Mouse (Mus musculus) stomach, postnatal 0 days (tissue): ENCODE data around the gene Sbpl. TPM values are rescaled to one million over a fixed set of nuclear protein-coding genes. Genes with fewer than 3 reads are reported as not detected.

Experiments
- ATAC-seq: fragments of 200-750 bp; cut with Nextera tagmentation; 2 replicates; pipeline ENCODE4 v1.8.0; 2017; ENCODE audit not compliant: low FRiP score, low TSS enrichment
- DNase-seq: peaks from one replicate; pipeline ENCODE4 v3.0.0-alpha.2; 2016; ENCODE audit warnings: low spot score
- H3K27ac ChIP-seq: fragments of 300-500 bp; sonication (generic); replicated peaks from 2 replicates; pipeline ENCODE4 v1.5.1; 2014; ENCODE audit warnings: mild to moderate bottlenecking, control low read depth
- H3K27me3 ChIP-seq: fragments of 300-500 bp; sonication (generic); 2 replicates; pipeline ENCODE4 v1.6.1; 2014; ENCODE audit warnings: low read length; ENCODE audit not compliant: control insufficient read depth, insufficient read depth
- H3K36me3 ChIP-seq: fragments of 300-500 bp; sonication (generic); 2 replicates; pipeline ENCODE4 v1.6.1; 2014; ENCODE audit warnings: low read length, mixed read lengths; ENCODE audit not compliant: control insufficient read depth, insufficient read depth
- H3K4me1 ChIP-seq: fragments of 300-500 bp; sonication (generic); replicated peaks from 2 replicates; pipeline ENCODE4 v1.6.1; 2014; ENCODE audit warnings: antibody characterized with exemption; ENCODE audit not compliant: control insufficient read depth, insufficient read depth
- H3K4me2 ChIP-seq: fragments of 300-500 bp; sonication (generic); replicated peaks from 2 replicates; pipeline ENCODE4 v1.6.1; 2014; ENCODE audit warnings: low read depth, mild to moderate bottlenecking, control low read depth, moderate library complexity
- H3K4me3 ChIP-seq: fragments of 300-500 bp; sonication (generic); 2 replicates; pipeline ENCODE4 v1.5.1; 2014; ENCODE audit warnings: low read depth, low read length, control low read depth
- H3K9ac ChIP-seq: fragments of 300-500 bp; sonication (generic); 2 replicates; pipeline ENCODE4 v1.6.1; 2014; ENCODE audit warnings: mild to moderate bottlenecking, low read length, control low read depth, mixed read lengths
- H3K9me3 ChIP-seq: fragments of 300-500 bp; sonication (generic); 2 replicates; pipeline ENCODE4 v1.6.1; 2016; ENCODE audit warnings: low read length; ENCODE audit not compliant: control insufficient read depth
- CTCF ChIP-seq: IDR thresholded peaks from 2 replicates; pipeline ENCODE4 v1.5.1; 2016; ENCODE audit warnings: antibody characterized with exemption, low read depth, mild to moderate bottlenecking, moderate library complexity
- EP300 ChIP-seq: optimal IDR thresholded peaks from 2 replicates; pipeline ENCODE3; 2016; ENCODE audit warnings: antibody characterized with exemption
- WGBS: fragments of 180-500 bp; shearing (Covaris S2); extraction: QIAGEN DNeasy Blood & Tissue Kit; methylation state at CpG from one replicate; pipeline ENCODE4 v1.1.7; 2014; 5-methylcytosine and 5-hydroxymethylcytosine counted together
- polyA plus RNA-seq: library from polyadenylated mRNA; unstranded; fragments of >200 nt; fragmentation: Nextera tagmentation; extraction: Ambion mirVana; gene quantifications from 2 replicates; pipeline ENCODE4 v1.2.1, GENCODE M21; 2015

Sbpl gene
- not detected in 2 replicates for polyA plus RNA-seq

DNA sequence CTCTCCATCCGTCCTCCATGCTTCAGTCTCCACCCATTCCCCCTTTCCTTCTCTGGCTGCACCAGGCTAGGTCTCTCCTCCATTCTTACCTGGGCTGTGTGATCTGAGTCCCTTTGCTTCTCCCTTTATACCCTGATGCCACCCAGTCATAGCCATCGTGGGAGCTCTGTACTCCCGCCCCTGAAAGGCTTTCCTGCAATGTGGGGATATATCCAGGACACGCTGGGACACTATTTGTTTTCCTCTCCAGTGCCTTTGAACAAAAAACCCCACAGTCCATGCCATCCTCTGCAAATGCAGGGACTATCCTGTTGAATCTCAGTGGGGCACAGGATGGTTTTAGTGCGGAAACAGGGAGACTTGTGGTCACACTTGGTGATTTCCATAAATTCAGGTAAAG is at the start of gene Sbpl:
Gene Sbpl, minus strand, starts transcription at position 101 of the 400 bp plus-strand sequence.
- no peak within 1 kb of the TSS for H3K4me2 ChIP-seq
- H3K27ac ChIP-seq = no peak within 1 kb of the TSS
- WGBS = 77% methylated on average over 5 of the region's 5 CpGs
- H3K27me3 ChIP-seq = no peaks in the 10 kb centered on the region
- no peak within 1 kb of the TSS for H3K4me3 ChIP-seq
- no peak within 1 kb of the TSS for H3K9ac ChIP-seq
- H3K36me3 ChIP-seq = no peaks in the 10 kb centered on the region
- DNase-seq = no peak
- no peak for ATAC-seq
- TF ChIP-seq EP300 (no peak), CTCF (no peak)
- no peaks in the 10 kb centered on the region for H3K9me3 ChIP-seq
- no peaks in the 10 kb centered on the region for H3K4me1 ChIP-seq

DNA sequence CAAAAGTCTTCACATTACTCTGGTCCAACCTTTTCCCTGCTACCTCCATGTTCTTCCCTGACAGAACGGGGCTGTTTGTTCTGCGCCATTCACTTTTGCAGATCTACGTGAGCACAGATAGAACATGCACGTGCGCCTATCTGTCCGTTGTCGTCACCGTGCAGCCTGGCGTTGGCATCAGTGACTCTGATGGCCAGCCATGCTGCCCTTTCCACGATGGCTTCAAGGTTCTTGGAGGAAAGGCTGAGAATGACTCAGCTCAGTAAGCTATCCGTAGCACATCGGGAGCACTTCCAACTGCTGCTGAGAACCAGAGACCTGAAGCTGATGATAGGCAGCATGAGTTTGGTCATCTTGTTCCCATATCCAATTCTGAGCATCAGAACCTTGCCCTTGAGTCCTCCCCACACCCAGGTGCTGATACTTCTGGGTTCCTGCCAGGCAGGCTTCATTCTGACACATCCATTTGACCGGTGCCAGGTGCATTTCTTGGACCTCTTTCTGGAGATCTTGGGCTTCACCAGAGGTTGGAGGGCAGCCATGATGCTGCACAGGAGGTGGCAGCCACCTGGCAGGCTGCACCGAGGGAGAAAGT is 49.1 kb upstream of the Sbpl start:
- no peak overlapping the region for H3K4me3 ChIP-seq
- H3K4me2 ChIP-seq = no peak overlapping the region
- H3K9ac ChIP-seq = no peak overlapping the region
- ATAC-seq (no peak), DNase-seq (no peak)
- TF ChIP-seq EP300 (no peak), CTCF (no peak)
- no peak overlapping the region for H3K27ac ChIP-seq
- 91% methylated on average over 14 of the region's 14 CpGs for WGBS
- no peaks in the 10 kb centered on the region for H3K4me1 ChIP-seq
- no peaks in the 10 kb centered on the region for H3K36me3 ChIP-seq
- no peaks in the 10 kb centered on the region for H3K27me3 ChIP-seq
- H3K9me3 ChIP-seq = no peaks in the 10 kb centered on the region

DNA sequence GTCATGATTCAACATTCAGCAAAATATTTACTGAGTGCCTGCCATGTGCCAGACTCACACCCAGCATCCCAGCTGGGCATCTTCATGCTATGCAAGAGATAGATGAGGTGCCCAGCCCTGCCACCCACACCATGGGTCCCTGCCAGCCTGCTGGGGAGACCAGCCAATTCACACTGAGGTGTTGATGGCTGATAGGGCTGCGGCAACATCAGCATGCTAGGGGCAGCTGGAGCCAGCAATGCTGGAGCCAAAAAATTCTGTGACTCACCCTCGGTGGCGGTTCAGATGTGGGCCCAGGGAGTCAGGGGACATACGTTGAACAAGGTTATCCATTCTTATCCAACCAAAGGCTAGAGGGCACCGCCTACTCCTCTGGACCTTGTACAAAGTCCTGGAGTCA is 45.3 kb upstream of the Sbpl start:
- Histone ChIP-seq H3K27me3 (no peaks in the 10 kb centered on the region), H3K4me1 (no peaks in the 10 kb centered on the region), H3K4me2 (no peak overlapping the region), H3K9ac (no peak overlapping the region), H3K27ac (no peak overlapping the region), H3K9me3 (no peaks in the 10 kb centered on the region), H3K36me3 (no peaks in the 10 kb centered on the region), H3K4me3 (no peak overlapping the region)
- ATAC-seq = peak; percentile 21; the same call in 1 of the 2 replicates
- TF ChIP-seq CTCF (no peak), EP300 (no peak)
- no peak for DNase-seq
- 28% methylated on average over 5 of the region's 5 CpGs for WGBS

DNA sequence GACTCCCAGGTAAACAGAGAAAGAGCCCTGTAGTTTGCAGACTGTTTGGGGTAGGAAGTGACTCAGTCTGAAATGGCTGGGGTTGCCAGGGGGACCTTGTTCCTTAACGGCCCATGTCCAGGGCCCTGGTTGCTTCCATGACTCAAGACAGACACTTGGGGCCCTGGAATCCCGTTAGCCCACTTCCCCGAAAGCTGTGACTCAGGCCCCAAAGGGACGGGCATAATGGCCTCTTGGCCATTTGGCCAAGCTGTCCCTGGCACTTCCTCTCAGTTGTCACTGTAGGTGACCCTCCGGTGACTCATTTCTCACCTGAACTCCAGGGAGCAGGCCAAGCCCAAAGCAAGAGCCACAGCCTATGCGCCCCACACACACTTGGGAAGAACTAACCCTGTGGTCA is 43.3 kb upstream of the Sbpl start:
- ATAC-seq (peak; percentile 52; the same call in 1 of the 2 replicates), DNase-seq (no peak)
- no peak overlapping the region for H3K27ac ChIP-seq
- TF ChIP-seq CTCF = no peak
- no peak for TF ChIP-seq EP300
- H3K4me1 ChIP-seq = no peaks in the 10 kb centered on the region
- H3K4me3 ChIP-seq = no peak overlapping the region
- no peaks in the 10 kb centered on the region for H3K36me3 ChIP-seq
- H3K27me3 ChIP-seq = no peaks in the 10 kb centered on the region
- no peak overlapping the region for H3K9ac ChIP-seq
- H3K4me2 ChIP-seq = no peak overlapping the region
- 48% methylated on average over 6 of the region's 6 CpGs for WGBS
- H3K9me3 ChIP-seq = no peaks in the 10 kb centered on the region

DNA sequence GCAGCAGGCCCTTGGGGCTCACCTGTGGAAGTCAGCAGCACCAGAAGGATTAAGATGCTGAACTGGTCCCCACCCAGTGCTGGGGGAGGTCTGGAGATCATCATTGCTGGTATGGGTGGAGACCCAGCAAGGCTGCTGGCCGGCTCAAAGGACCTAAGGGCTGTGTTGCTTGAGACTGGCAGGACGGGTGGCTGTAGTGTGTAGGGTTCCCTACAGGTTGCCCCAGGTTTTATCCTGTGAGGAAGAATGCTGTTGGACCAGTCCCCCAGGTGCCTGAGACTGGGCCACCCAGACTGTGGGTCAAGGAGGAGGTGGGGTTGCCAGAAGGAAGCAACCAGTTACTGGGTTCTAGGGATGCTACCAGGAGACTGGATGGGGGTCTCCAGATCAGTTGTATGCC is 42.8 kb upstream of the Sbpl start, which contains the start of gene Prss22:
Gene Prss22, minus strand, starts transcription at position 200 of the 400 bp plus-strand sequence.
- Histone ChIP-seq H3K4me3 (no peak within 1 kb of the TSS), H3K9ac (no peak within 1 kb of the TSS), H3K36me3 (no peaks in the 10 kb centered on the region), H3K4me1 (no peaks in the 10 kb centered on the region), H3K4me2 (no peak within 1 kb of the TSS), H3K9me3 (no peaks in the 10 kb centered on the region), H3K27me3 (no peaks in the 10 kb centered on the region), H3K27ac (no peak within 1 kb of the TSS)
- ATAC-seq (peak; percentile 67), DNase-seq (peak; percentile 60)
- TF ChIP-seq EP300 (no peak), CTCF (no peak)
- 44% methylated on average over 2 of the region's 2 CpGs for WGBS

DNA sequence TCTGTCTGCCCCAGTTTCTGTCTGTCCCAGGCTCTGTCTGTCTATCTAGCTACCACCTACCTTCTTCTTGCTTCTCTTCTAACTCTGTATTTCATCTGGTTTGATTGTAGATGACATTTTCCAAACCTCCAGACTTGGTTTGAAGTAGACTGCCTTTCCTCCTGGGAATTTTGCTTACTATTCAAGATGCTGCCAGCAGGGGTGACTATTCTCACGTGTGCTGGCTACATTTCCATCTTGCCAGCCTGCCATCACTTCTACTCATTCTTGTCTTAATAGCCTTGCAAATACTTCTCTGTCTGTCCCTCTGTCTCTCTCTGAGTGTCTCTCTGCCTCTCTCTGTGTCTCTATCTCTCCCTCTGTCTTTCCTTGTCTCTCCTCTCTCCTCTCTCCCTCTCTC is 40.3 kb upstream of the Sbpl start:
- DNase-seq = no peak
- 40% methylated on average over 1 of the region's 1 CpGs for WGBS
- H3K27me3 ChIP-seq = no peaks in the 10 kb centered on the region
- TF ChIP-seq CTCF (peak; percentile 43), EP300 (no peak)
- H3K4me2 ChIP-seq = no peak overlapping the region
- H3K4me1 ChIP-seq = no peaks in the 10 kb centered on the region
- ATAC-seq = no peak
- H3K36me3 ChIP-seq = no peaks in the 10 kb centered on the region
- no peak overlapping the region for H3K4me3 ChIP-seq
- H3K27ac ChIP-seq = no peak overlapping the region
- H3K9ac ChIP-seq = no peak overlapping the region
- H3K9me3 ChIP-seq = no peaks in the 10 kb centered on the region
